Mouse (Mus musculus): Measurements from ENCODE around the gene Foxc2. TPM values are rescaled to one million over a fixed set of nuclear protein-coding genes. Genes with fewer than 3 reads are reported as not detected.

Foxc2 gene
- polyA plus RNA-seq (2015; fragmentation: Nextera tagmentation; extraction: Ambion mirVana): 1.7 and 2.5 TPM in 2 replicates

GRCm38 (mm10) chr8:121115948-121116347 lies at the start of gene Foxc2:
Gene Foxc2, plus strand, starts transcription at chr8:121116171.
- H3K4me2 ChIP-seq (ENCODE audit: low read length): peak within 1 kb of the TSS; percentile 42
- no peak within 1 kb of the TSS for H3K27ac ChIP-seq (ENCODE audit: low read length)
- peaks cover 3% of the 10 kb centered on the region; the same call in 1 of the 2 replicates for H3K9me3 ChIP-seq (ENCODE audit: control insufficient read depth, low read length)
- H3K4me1 ChIP-seq (replicated peaks; ENCODE audit: control insufficient read depth, insufficient read depth, low read length): peaks cover 13% of the 10 kb centered on the region
- peak within 1 kb of the TSS; percentile 35 for H3K4me3 ChIP-seq (replicated peaks; ENCODE audit: low read length)
- no peaks in the 10 kb centered on the region for H3K36me3 ChIP-seq (ENCODE audit: control insufficient read depth, insufficient read depth)
- H3K27me3 ChIP-seq (replicated peaks; ENCODE audit: control insufficient read depth, insufficient read depth, low read length): peaks cover 84% of the 10 kb centered on the region
- no peak within 1 kb of the TSS; the same call in 1 of the 2 replicates for H3K9ac ChIP-seq (replicated peaks; ENCODE audit: low read depth, low read length)
- no peak for ATAC-seq
- under 1% methylated on average over 25 of the region's 25 CpGs for WGBS

GRCm38 (mm10) chr8:121071454-121071853 lies 44.5 kb upstream of the Foxc2 start:
- no peaks in the 10 kb centered on the region for H3K9me3 ChIP-seq (ENCODE audit: control insufficient read depth, low read length)
- H3K36me3 ChIP-seq (ENCODE audit: control insufficient read depth, insufficient read depth): no peaks in the 10 kb centered on the region
- peaks cover 68% of the 10 kb centered on the region for H3K27me3 ChIP-seq (replicated peaks; ENCODE audit: control insufficient read depth, insufficient read depth, low read length)
- H3K9ac ChIP-seq (replicated peaks; ENCODE audit: low read depth, low read length): no peak overlapping the region
- H3K4me1 ChIP-seq (replicated peaks; ENCODE audit: control insufficient read depth, insufficient read depth, low read length): no peaks in the 10 kb centered on the region
- WGBS: 2% methylated on average over 12 of the region's 12 CpGs
- no peak overlapping the region for H3K4me2 ChIP-seq (ENCODE audit: low read length)
- H3K27ac ChIP-seq (ENCODE audit: low read length): no peak overlapping the region
- no peak for ATAC-seq
- no peak overlapping the region for H3K4me3 ChIP-seq (replicated peaks; ENCODE audit: low read length)

- Histone ChIP-seq H3K9ac (replicated peaks; ENCODE audit: low read depth, low read length) (no peak overlapping the region), H3K27me3 (replicated peaks; ENCODE audit: control insufficient read depth, insufficient read depth, low read length) (peaks cover 79% of the 10 kb centered on the region), H3K4me2 (ENCODE audit: low read length) (no peak overlapping the region), H3K36me3 (ENCODE audit: control insufficient read depth, insufficient read depth) (no peaks in the 10 kb centered on the region), H3K9me3 (ENCODE audit: control insufficient read depth, low read length) (no peaks in the 10 kb centered on the region), H3K4me3 (replicated peaks; ENCODE audit: low read length) (no peak overlapping the region), H3K27ac (ENCODE audit: low read length) (no peak overlapping the region), H3K4me1 (replicated peaks; ENCODE audit: control insufficient read depth, insufficient read depth, low read length) (no peaks in the 10 kb centered on the region)
- ATAC-seq: no peak
- WGBS: 12% methylated on average over 11 of the region's 11 CpGs
Measured at GRCm38 (mm10) chr8:121072406-121073130, 43.4 kb upstream of the Foxc2 start.

- peaks cover 87% of the 10 kb centered on the region for H3K27me3 ChIP-seq (replicated peaks; ENCODE audit: control insufficient read depth, insufficient read depth, low read length)
- no peak overlapping the region for H3K27ac ChIP-seq (ENCODE audit: low read length)
- H3K4me2 ChIP-seq (ENCODE audit: low read length): no peak overlapping the region
- H3K9ac ChIP-seq (replicated peaks; ENCODE audit: low read depth, low read length): no peak overlapping the region
- no peaks in the 10 kb centered on the region for H3K4me1 ChIP-seq (replicated peaks; ENCODE audit: control insufficient read depth, insufficient read depth, low read length)
- H3K4me3 ChIP-seq (replicated peaks; ENCODE audit: low read length): no peak overlapping the region
- WGBS: under 1% methylated on average over 47 of the region's 48 CpGs
- no peak for ATAC-seq
- no peaks in the 10 kb centered on the region for H3K36me3 ChIP-seq (ENCODE audit: control insufficient read depth, insufficient read depth)
- 0 out of 2 replicates have a peak, but pooled peaks cover 2% of the 10 kb centered on the region for H3K9me3 ChIP-seq (ENCODE audit: control insufficient read depth, low read length)
Measured at GRCm38 (mm10) chr8:121073174-121074107, 42.5 kb upstream of the Foxc2 start.

- no peak for ATAC-seq
- Histone ChIP-seq H3K9ac (replicated peaks; ENCODE audit: low read depth, low read length) (no peak overlapping the region), H3K27ac (ENCODE audit: low read length) (no peak overlapping the region), H3K4me2 (ENCODE audit: low read length) (no peak overlapping the region), H3K4me3 (replicated peaks; ENCODE audit: low read length) (no peak overlapping the region), H3K27me3 (replicated peaks; ENCODE audit: control insufficient read depth, insufficient read depth, low read length) (peaks cover 93% of the 10 kb centered on the region), H3K4me1 (replicated peaks; ENCODE audit: control insufficient read depth, insufficient read depth, low read length) (no peaks in the 10 kb centered on the region), H3K9me3 (ENCODE audit: control insufficient read depth, low read length) (0 out of 2 replicates have a peak, but pooled peaks cover 2% of the 10 kb centered on the region), H3K36me3 (ENCODE audit: control insufficient read depth, insufficient read depth) (no peaks in the 10 kb centered on the region)
- WGBS: 1% methylated on average over 15 of the region's 15 CpGs
Measured at GRCm38 (mm10) chr8:121074108-121074847, 41.7 kb upstream of the Foxc2 start.

GRCm38 (mm10) chr8:121074848-121075145 lies 41.2 kb upstream of the Foxc2 start:
- H3K36me3 ChIP-seq (ENCODE audit: control insufficient read depth, insufficient read depth): no peaks in the 10 kb centered on the region
- H3K9me3 ChIP-seq (ENCODE audit: control insufficient read depth, low read length): 0 out of 2 replicates have a peak, but pooled peaks cover 2% of the 10 kb centered on the region
- no peak overlapping the region for H3K27ac ChIP-seq (ENCODE audit: low read length)
- H3K4me1 ChIP-seq (replicated peaks; ENCODE audit: control insufficient read depth, insufficient read depth, low read length): no peaks in the 10 kb centered on the region
- H3K4me2 ChIP-seq (ENCODE audit: low read length): no peak overlapping the region
- H3K4me3 ChIP-seq (replicated peaks; ENCODE audit: low read length): no peak overlapping the region
- WGBS: under 1% methylated on average over 10 of the region's 10 CpGs
- H3K27me3 ChIP-seq (replicated peaks; ENCODE audit: control insufficient read depth, insufficient read depth, low read length): peaks cover 93% of the 10 kb centered on the region
- no peak overlapping the region for H3K9ac ChIP-seq (replicated peaks; ENCODE audit: low read depth, low read length)
- no peak for ATAC-seq

GRCm38 (mm10) chr8:121075936-121076335 lies 40.0 kb upstream of the Foxc2 start:
- 0 out of 2 replicates have a peak, but pooled peaks cover 2% of the 10 kb centered on the region for H3K9me3 ChIP-seq (ENCODE audit: control insufficient read depth, low read length)
- under 1% methylated on average over 13 of the region's 13 CpGs for WGBS

GRCm38 (mm10) chr8:121076555-121076954 lies 39.4 kb upstream of the Foxc2 start:
- Histone ChIP-seq H3K27ac (ENCODE audit: low read length) (no peak overlapping the region), H3K36me3 (ENCODE audit: control insufficient read depth, insufficient read depth) (no peaks in the 10 kb centered on the region), H3K4me3 (replicated peaks; ENCODE audit: low read length) (no peak overlapping the region), H3K9me3 (ENCODE audit: control insufficient read depth, low read length) (0 out of 2 replicates have a peak, but pooled peaks cover 2% of the 10 kb centered on the region), H3K4me1 (replicated peaks; ENCODE audit: control insufficient read depth, insufficient read depth, low read length) (no peaks in the 10 kb centered on the region), H3K9ac (replicated peaks; ENCODE audit: low read depth, low read length) (no peak overlapping the region), H3K27me3 (replicated peaks; ENCODE audit: control insufficient read depth, insufficient read depth, low read length) (peaks cover 93% of the 10 kb centered on the region), H3K4me2 (ENCODE audit: low read length) (no peak overlapping the region)
- no peak for ATAC-seq
- WGBS: 2% methylated on average over 7 of the region's 7 CpGs

More at GRCm38 (mm10) chr8:121075936-121076335, 40.0 kb upstream of the Foxc2 start:
- Histone ChIP-seq H3K27me3 (replicated peaks; ENCODE audit: control insufficient read depth, insufficient read depth, low read length) (peaks cover 93% of the 10 kb centered on the region), H3K4me1 (replicated peaks; ENCODE audit: control insufficient read depth, insufficient read depth, low read length) (no peaks in the 10 kb centered on the region), H3K27ac (ENCODE audit: low read length) (no peak overlapping the region), H3K9ac (replicated peaks; ENCODE audit: low read depth, low read length) (no peak overlapping the region), H3K4me3 (replicated peaks; ENCODE audit: low read length) (no peak overlapping the region), H3K4me2 (ENCODE audit: low read length) (no peak overlapping the region), H3K36me3 (ENCODE audit: control insufficient read depth, insufficient read depth) (no peaks in the 10 kb centered on the region)
- no peak for ATAC-seq
